Mouse (Mus musculus) adrenal gland, postnatal 10 days (tissue): ENCODE results near the gene AI597479. TPM values are rescaled to one million over a fixed set of nuclear protein-coding genes. Genes with fewer than 3 reads are reported as not detected.

Experiments
- DNase-seq: peaks from one replicate; pipeline ENCODE4 v3.0.0; 2021; ENCODE audit warnings: mixed read lengths
- long read RNA-seq, 2 experiments: library from polyadenylated mRNA; stranded (forward); transcript quantifications; one replicate each; pipeline ENCODE4 v2.0.0; 2021
- total RNA-seq, 2 experiments: library from RNA; stranded (reverse); gene quantifications; 2 replicates each; pipeline ENCODE4 v1.2.3; 2021

AI597479 gene
- total RNA-seq: 10 to 100 TPM; 13.2 to 16.4 TPM
- long read RNA-seq, experiment 1, transcript AI597479-201 (4 exons, 3,458 nt): major isoform, 21 of 23 reads
- long read RNA-seq, experiment 1, partial matches to known transcripts: 0 of 23 reads
- long read RNA-seq, experiment 1, other reads (novel, unspliced or antisense): 2 of 23 reads
- long read RNA-seq, experiment 2, transcript AI597479-201 (4 exons, 3,458 nt): major isoform, 14 of 16 reads
- long read RNA-seq, experiment 2, partial matches to known transcripts: 0 of 16 reads
- long read RNA-seq, experiment 2, other reads (novel, unspliced or antisense): 2 of 16 reads

DNA sequence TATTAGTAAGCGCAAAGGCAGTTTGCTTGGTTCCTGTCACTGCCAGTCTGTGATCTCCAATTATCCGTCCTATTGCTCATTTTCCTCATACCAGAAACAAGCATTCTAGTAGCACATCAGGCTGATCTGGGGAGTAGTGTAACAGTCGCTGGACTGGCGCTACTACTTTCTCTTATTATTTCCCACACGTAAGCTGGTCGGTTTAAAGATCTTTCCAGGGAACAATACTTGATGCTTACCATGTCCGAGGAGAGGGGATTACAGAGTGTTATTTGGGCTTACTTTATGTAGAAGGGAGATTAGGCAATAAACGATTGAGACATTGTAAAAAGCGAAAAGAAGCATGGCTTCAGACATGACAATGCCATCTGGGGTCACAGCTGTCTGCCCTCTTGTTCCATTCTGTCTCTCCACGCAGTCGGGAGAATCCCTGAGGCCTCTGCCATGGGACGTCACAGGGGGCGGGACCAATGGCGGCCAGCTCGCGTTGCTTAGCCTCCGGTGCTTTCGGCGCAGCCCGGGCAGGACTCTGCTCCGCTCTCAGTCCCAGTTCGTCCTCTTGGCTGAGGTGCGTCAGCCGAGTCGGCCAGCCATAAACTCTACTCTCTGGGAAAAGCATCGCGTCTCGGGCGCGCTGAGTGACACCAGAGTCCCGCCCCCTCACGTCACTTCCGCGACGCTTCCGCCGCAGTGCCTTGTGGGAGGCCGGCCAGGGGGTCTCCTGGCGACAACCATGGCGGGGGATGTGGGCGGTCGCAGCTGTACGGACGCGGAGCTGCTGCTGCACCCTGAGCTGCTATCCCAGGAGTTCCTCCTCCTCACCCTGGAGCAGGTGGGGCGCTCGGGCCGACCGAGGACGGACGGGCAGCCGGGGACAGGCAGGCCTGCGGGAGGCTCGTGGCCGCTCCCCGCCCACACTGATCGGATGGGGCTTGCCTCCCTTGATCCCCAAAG, at the start of gene AI597479, which contains the start of gene Tgfbrap1:
TSS of gene AI597479 (plus strand) at position 680 of the 954 bp plus-strand sequence.
TSS of gene Tgfbrap1 (minus strand) at position 607 of the 954 bp plus-strand sequence.
- peak; percentile 95 for DNase-seq

DNA sequence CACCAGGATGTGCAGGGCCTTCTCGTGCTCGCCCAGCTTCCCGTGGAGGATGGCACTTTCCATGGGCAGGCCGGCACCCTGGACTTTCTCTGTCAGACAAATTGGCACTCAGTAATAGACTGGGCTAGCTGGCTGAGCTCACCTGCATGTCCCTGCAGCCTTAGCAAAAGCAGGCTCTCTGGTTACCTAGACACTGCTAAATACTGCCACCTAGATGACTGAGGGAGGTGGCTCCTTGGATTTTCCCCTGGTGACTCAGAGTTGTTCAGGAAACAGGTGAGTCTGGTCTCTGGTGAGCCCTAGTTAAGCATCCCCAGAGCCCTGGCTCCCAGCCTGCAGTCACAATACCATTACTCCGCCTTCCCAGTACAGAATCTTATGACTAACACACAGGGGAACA, 46.6 kb upstream of the AI597479 start:
- no peak for DNase-seq

GRCm38 (mm10) chr1:43065615-43066310, 32.7 kb upstream of the AI597479 start:
- peak; percentile 78 for DNase-seq

DNA sequence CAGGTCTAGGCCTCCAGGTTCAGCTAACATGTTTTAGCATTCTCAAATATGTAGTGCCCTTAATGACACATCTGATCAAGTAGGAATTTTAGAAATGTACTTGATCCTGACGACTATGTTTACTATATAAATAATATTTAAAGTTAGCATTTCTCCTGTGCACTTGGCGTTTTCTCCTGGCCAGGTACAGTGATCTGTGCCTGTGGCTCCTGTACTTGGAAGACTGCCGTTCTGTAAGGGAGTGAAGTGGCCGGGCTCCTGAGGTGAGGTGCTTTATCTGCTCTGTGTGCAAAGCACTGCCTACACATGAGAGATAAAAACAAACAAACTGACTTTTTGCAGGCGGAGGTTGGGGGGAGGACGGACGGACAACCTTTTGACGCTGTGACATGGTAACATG, 31.9 kb upstream of the AI597479 start:
- no peak for DNase-seq

GRCm38 (mm10) chr1:43067551-43067950, 31.0 kb upstream of the AI597479 start:
- no peak for DNase-seq

DNA sequence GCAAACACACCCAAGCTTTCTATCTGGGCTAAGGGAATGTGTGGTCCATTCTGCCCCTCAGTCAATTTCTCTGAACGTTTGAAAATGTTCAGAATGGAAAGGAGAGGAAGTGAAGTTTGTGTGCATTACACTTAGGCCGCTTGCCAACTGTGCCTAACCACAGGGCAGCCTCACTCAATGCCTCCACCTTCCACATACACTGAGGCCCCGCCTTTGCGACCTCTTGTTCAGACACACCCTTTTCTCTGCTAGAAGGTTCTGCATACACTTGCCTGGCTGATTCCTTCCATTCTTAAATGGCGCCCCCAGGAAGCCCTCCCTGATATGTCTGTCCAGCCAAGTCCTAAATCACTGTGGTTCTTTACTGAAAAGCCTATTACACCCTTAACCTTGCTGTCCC, 27.8 kb upstream of the AI597479 start:
- no peak for DNase-seq

DNA sequence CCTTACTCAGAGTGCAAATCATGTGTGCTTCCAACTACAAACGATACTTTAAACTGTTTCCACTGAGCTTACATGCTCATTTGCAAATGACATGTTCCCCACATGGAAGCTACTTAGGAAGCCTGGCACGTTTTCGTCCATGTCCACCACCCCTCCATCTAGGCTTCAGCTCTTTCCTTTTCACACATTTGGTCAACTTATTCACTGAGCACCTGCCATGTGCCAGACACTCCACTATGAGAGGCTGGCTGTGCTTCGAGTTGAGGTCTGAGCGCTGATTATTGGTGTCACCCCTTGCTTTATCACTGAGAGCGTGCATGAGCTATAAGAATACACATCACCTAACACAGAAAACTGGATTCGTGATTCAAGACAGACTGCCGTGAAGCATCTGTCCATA, 26.5 kb upstream of the AI597479 start:
- no peak for DNase-seq

GRCm38 (mm10) chr1:43072561-43072960, 25.9 kb upstream of the AI597479 start:
- no peak for DNase-seq

GRCm38 (mm10) chr1:43074791-43075190, 23.7 kb upstream of the AI597479 start:
- DNase-seq: no peak

GRCm38 (mm10) chr1:43078124-43078523, 20.4 kb upstream of the AI597479 start:
- no peak for DNase-seq

DNA sequence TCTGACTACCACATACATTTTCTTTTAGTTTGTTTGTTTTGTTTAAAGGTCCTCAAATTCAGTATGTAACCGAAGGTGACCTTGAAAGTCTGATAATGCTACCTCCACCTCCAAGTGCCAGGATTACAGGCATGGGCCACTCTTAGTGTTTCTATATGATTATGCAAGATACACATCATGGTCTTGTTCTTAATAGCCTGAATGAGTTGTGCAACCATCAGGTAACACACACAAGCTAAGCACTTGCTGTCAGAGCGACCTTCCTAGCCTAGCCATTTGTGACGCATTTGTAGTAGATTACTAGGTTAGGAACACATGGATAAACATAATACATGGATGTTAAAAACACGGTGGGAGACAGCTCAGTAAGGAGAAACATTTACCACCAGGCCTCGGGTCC, 15.6 kb upstream of the AI597479 start:
- no peak for DNase-seq

DNA sequence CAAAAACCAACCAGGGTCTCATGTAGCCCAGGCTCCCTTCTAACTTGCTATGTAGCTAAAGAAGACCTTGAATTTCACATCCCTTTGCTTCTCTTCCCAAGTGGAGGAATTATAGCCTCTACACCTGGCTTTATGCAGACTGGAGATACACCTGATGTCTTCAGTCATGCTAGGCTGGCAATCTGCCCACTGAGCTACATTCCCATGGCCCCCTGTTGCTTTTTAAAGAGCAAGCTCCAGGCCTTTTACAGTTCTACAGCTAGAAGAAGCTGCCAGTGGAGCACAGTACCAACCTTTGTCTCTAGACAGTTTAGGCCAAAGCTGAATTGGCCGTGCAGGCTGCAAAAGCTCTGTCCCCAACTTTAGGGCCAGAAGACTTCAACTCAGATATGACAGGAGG, 8.1 kb upstream of the AI597479 start:
- no peak for DNase-seq

- no peak for DNase-seq
Measured at GRCm38 (mm10) chr1:43091306-43092055, 7.0 kb upstream of the AI597479 start.

DNA sequence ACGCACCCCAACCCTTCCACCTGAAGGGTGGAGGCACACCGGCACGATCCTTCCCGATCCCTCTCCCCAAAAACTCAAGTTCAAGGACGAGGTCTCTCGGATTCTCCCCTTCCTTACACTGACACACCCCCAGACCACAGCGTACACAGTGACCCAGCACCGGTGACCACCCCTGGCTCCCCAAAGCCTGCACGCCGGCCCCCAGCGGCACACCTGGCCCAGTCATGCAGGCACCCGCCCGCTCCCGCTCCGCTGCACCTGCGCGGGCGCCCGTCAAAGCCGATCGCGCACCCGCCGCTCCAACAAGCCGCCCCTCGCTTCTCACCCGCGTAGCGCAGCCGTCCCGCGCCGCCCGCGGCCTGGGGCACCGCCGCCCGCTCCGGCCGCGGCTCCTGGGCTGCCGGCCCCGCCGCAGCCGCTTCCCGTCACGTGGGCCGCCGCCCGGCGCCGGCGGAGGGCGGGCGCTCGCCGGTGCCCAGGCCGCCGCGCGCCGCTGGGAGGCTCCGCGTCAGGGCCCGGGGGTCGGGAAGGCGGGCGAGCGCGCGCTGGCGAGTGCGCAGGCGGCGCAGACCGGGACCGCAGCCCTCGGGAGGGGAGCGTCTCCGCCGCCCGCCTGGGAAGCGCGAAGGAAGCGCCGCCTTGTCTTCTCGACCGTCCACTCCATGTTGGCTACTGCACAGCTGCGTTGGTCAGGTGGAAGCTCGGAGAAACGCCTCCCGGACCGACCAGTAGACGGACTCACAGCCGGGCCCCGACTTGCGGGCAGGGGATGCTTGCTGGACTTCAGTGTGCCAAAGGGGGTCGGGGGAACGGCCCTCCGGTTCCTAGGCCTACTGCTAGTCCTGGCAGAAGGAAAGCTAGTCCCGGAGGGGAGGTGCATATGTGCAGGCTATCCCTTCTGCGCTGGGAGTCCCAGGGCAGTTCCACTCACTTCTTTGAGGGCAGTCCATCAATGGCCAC, 6.2 kb upstream of the AI597479 start:
- DNase-seq: peak; percentile 79

DNA sequence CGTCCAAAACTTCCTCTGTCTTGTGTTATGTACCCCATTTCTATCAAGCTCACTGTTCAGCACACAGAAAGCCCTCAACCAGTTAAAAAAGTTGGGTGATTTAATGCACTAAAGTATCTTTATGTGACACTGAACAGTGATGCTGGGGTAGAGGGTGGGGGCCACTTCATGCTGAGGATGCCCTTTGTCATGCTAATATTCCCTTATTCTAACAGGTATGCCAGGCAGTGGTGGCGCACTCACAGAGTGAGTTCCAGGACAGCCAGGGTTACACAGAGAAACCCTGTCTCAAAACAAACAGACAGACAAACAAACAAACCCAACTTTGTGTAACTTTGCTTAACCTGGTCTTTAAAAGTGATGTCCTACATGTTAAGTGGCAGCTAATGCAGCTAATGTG, 4.3 kb upstream of the AI597479 start:
- no peak for DNase-seq

DNA sequence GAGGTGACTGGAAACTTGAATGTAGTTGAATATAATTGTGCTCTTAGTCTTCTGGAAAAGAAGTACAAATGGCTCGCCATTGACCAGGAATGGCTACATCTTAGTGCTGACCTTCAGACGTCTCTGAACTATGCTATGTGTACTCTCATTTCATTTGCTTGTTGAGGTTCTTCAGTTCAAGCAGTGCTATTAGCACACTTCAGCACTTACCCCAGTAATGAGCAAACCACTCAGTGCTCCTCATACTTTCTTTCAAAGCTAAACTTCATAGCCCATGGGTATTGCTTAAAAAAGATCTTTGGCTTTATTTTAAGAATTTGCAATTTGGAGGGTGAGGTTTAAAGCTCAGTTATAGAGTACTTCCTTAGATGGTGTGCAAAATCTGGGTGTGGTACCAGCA, 10.2 kb downstream of the AI597479 start:
- no peak for DNase-seq

GRCm38 (mm10) chr1:43110556-43110955, 12.0 kb downstream of the AI597479 start:
- peak; percentile 76 for DNase-seq

DNA sequence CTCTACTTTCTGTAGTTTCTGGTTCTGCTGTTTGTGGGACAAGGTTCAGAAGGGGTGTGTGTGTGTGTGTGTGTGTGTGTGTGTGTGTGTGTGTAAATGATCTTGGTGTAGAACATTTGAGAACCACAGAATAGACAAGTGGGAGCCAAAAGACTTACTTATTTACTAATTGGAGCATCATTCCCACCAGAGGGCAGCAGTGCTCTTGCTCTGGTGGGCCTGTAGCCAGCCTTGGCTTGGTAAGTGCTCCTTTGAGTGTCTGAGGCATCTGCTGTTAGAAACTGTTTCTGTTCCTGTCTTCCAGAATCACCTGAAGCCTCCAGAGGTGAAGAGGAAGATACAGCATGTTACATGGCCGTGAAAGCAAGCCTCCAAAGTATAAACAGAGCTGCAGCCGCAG, 14.4 kb downstream of the AI597479 start:
- peak; percentile 59 for DNase-seq

DNA sequence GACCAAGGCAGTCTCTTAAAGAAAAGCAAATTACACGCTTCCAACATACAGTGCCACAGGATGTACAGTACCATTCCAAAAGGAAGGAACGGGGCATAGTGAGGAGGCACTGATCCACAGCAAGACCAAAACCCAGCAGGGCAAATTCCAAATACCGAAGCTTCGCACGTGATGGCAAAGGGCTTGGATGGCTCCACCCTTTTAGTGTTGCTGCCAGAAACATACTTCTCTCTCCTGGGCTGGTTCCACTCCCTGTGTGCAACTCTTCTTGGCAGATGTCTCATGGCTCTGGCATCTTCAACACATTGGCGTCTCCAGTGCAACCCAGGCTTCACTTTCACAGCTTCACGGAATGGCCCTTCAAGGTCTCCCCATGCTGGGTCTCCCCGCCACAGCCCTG, 18.9 kb downstream of the AI597479 start:
- peak; percentile 12 for DNase-seq

DNA sequence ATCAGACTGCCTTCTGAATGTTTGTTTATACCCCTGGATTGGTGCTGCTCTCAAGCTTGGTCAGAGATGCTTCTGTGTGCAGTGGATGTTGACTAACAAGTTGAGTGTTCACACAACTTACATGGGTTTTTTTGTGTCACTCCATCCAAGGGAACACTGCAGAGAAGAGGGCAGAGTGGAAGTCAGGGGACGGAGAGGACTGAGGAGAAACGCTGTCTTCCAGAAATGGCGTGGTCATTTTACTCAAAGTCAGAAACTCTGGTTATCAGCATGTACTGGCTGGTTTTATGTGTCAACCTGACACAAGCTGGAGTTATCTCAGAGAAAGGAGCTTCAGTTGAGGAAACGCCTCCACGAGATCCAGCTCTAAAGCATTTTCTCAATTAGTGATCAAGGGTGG, 22.4 kb downstream of the AI597479 start:
- DNase-seq: no peak

DNA sequence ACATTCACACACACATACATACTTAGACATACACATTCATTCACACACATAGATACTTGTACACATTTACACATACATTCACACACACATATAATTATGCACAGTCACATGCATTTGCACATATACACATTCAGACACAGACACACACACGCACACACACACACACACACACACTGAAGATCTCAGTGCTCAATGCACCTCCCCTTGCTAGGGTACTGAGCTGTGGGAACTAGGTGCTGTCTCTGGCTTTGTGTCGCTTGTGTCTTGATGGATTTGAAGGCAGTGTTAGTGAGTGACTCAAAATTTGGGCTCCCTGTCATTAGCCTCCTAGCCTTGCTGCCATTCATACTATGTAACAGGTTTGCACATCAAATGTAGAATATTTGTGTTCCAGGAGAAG, 24.1 kb downstream of the AI597479 start:
- DNase-seq: no peak
